Mouse (Mus musculus): ENCODE measurements around the gene Kbtbd4. TPM values are rescaled to one million over a fixed set of nuclear protein-coding genes. Genes with fewer than 3 reads are reported as not detected.
A peak's percentile ranks its signal among the peaks of the same experiment; 100 is the strongest.

Gene Kbtbd4
- total and polyA plus RNA-seq, 2 experiments from 2014 or later: 43.6 to 49.5 TPM

- Histone ChIP-seq H3K4me1 (ENCODE audit: insufficient read depth, low read length) (no peaks in the 10 kb centered on the region), H3K9me3 (ENCODE audit: low read length) (no peaks in the 10 kb centered on the region), H3K4me3 (ENCODE audit: low read length) (no peak overlapping the region), H3K27ac (no peak overlapping the region), H3K36me3 (ENCODE audit: insufficient read depth, low read length) (no peaks in the 10 kb centered on the region), H3K4me2 (ENCODE audit: low read depth, low read length) (no peak overlapping the region), H3K27me3 (ENCODE audit: insufficient read depth, low read length) (no peaks in the 10 kb centered on the region), H3K9ac (replicated peaks; ENCODE audit: low read length) (no peak overlapping the region)
- TF ChIP-seq CTCF (IDR thresholded peaks at IDR 0.05; ENCODE audit: low read depth): no peak
- 80% methylated on average over 8 of the region's 8 CpGs for WGBS
- DNase-seq (ENCODE audit: low spot score) (no peak), ATAC-seq (no peak)
Measured at GRCm38 (mm10) chr2:90931829-90932228, 27.3 kb downstream of the Kbtbd4 start.

DNA sequence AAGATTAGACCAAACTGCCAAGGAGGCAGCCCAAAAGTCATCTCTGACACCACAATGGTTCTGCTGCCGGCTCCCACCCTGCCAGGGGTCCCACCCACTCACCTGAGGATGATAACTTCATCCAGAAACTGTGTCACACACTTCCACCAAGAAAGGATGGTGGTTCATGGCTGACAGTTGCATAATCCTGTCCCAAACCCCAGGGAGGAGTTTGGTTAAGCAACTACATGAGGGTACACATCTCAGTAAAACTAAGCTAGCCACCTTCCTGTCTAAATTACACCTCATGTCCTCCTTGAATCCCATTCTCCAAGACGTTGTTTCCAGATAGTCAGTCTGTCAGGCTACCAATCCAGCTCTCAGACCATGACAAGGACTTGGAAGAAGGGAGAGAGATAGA lies 27.7 kb downstream of the Kbtbd4 start:
- 74% methylated on average over 2 of the region's 2 CpGs for WGBS
- no peak for TF ChIP-seq CTCF (IDR thresholded peaks at IDR 0.05; ENCODE audit: low read depth)
- no peaks in the 10 kb centered on the region for H3K9me3 ChIP-seq (ENCODE audit: low read length)
- H3K27ac ChIP-seq: no peak overlapping the region
- H3K4me1 ChIP-seq (ENCODE audit: insufficient read depth, low read length): no peaks in the 10 kb centered on the region
- DNase-seq (ENCODE audit: low spot score) (no peak), ATAC-seq (no peak)
- no peak overlapping the region for H3K4me3 ChIP-seq (ENCODE audit: low read length)
- H3K36me3 ChIP-seq (ENCODE audit: insufficient read depth, low read length): no peaks in the 10 kb centered on the region
- H3K27me3 ChIP-seq (ENCODE audit: insufficient read depth, low read length): no peaks in the 10 kb centered on the region
- no peak overlapping the region for H3K4me2 ChIP-seq (ENCODE audit: low read depth, low read length)
- H3K9ac ChIP-seq (replicated peaks; ENCODE audit: low read length): no peak overlapping the region

- 71% methylated on average over 3 of the region's 3 CpGs for WGBS
- Histone ChIP-seq H3K9ac (replicated peaks; ENCODE audit: low read length) (no peak overlapping the region), H3K4me3 (ENCODE audit: low read length) (no peak overlapping the region), H3K27me3 (ENCODE audit: insufficient read depth, low read length) (no peaks in the 10 kb centered on the region), H3K4me1 (ENCODE audit: insufficient read depth, low read length) (peaks cover 10% of the 10 kb centered on the region), H3K36me3 (ENCODE audit: insufficient read depth, low read length) (no peaks in the 10 kb centered on the region), H3K9me3 (ENCODE audit: low read length) (no peaks in the 10 kb centered on the region), H3K4me2 (ENCODE audit: low read depth, low read length) (no peak overlapping the region), H3K27ac (no peak overlapping the region)
- no peak for TF ChIP-seq CTCF (IDR thresholded peaks at IDR 0.05; ENCODE audit: low read depth)
- DNase-seq (ENCODE audit: low spot score): no peak
- ATAC-seq: no peak
Measured at GRCm38 (mm10) chr2:90938362-90938761, 33.8 kb downstream of the Kbtbd4 start.

DNA sequence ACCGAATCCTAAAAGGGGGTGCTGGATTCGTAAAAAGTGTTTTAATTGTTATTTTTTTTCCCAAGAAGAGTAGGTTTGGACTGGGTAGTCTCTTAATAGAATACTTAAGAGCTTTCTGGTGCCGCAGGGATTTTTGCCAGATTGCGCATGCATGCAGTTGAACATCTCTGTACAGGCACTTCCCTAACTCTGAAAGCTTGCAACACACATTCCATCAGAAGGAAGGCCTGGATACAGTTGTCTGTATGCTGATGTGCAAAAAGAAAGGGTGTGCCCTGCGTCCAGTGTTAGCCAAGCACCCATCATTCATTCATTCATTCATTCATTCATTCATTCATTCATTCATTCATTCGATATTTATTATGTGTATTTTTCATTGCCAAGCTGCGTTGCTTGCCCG lies 35.2 kb downstream of the Kbtbd4 start:
- Histone ChIP-seq H3K27me3 (ENCODE audit: insufficient read depth, low read length) (no peaks in the 10 kb centered on the region), H3K9ac (replicated peaks; ENCODE audit: low read length) (peak overlapping the region; percentile 97), H3K4me1 (ENCODE audit: insufficient read depth, low read length) (peaks cover 14% of the 10 kb centered on the region), H3K27ac (peak overlapping the region; percentile 95), H3K4me2 (ENCODE audit: low read depth, low read length) (peak overlapping the region; percentile 79), H3K9me3 (ENCODE audit: low read length) (no peaks in the 10 kb centered on the region), H3K36me3 (ENCODE audit: insufficient read depth, low read length) (no peaks in the 10 kb centered on the region), H3K4me3 (ENCODE audit: low read length) (peak overlapping the region; percentile 99)
- no peak for TF ChIP-seq CTCF (IDR thresholded peaks at IDR 0.05; ENCODE audit: low read depth)
- WGBS: 40% methylated on average over 8 of the region's 8 CpGs
- DNase-seq (ENCODE audit: low spot score) (peak; percentile 49), ATAC-seq (peak; percentile 43)

DNA sequence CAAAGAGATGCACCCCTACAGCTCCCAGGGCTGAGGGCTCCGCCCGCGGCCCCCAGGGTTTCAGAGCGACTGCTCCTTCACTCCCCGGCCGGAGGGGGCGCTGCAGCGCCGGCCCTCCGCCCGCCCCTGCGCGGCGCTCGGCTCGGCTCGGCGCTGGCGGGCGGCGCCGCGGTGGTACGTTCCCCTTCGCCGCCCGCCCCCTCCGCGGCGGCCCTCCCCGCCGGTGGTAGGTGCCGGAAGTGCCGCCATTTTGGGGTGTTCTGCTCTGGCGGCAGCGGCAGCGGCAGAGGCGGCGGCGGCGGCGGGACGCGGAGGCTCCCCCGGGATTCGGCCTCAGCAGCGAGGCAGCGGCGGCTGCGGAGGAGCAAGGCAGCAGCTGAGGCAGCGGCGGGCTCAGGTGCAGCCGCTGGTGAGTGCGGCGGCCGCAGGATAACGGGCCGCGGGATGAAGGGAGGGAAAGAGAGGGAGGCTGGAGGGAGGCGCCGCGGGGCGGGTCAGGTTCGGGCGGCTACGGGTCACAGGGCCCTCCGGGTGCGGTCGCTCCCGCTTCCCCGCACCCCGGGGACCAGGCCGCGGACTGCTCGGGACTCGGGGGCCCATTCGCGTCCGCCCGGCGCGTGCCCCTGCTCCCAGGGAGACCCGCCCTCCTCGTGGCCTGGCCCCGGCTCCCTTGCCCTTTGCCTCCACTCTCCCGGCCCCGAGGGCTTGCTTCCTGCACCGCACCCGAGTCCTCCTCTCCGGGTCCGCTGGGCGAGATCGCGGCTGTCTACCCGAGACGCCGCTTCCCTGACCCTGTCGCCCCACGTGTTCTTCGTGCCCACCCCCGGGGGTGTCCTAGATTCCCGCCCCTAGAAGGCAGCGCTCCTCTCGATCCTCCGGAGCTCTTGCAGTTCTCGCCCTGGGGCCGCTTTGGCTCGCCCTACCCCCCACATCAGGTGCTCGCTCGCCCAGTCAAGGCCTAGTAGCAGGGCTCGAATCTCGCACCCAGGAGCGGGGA lies 36.0 kb downstream of the Kbtbd4 start, which contains the start of gene Celf1:
Gene Celf1, plus strand, starts transcription at position 150 of the 997 bp plus-strand sequence.
- Histone ChIP-seq H3K4me3 (ENCODE audit: low read length) (peak within 1 kb of the TSS; percentile 99), H3K9ac (replicated peaks; ENCODE audit: low read length) (peak within 1 kb of the TSS; percentile 97), H3K4me2 (ENCODE audit: low read depth, low read length) (peak within 1 kb of the TSS; percentile 79), H3K9me3 (ENCODE audit: low read length) (no peaks in the 10 kb centered on the region), H3K36me3 (ENCODE audit: insufficient read depth, low read length) (no peaks in the 10 kb centered on the region), H3K27me3 (ENCODE audit: insufficient read depth, low read length) (no peaks in the 10 kb centered on the region), H3K27ac (peak within 1 kb of the TSS; percentile 95), H3K4me1 (ENCODE audit: insufficient read depth, low read length) (peaks cover 14% of the 10 kb centered on the region)
- peak; percentile 55 for TF ChIP-seq CTCF (IDR thresholded peaks at IDR 0.05; ENCODE audit: low read depth)
- under 1% methylated on average over 65 of the region's 113 CpGs for WGBS
- ATAC-seq (peak; percentile 97), DNase-seq (ENCODE audit: low spot score) (peak; percentile 97)

GRCm38 (mm10) chr2:90941744-90942143 lies 37.2 kb downstream of the Kbtbd4 start:
- Histone ChIP-seq H3K27me3 (ENCODE audit: insufficient read depth, low read length) (no peaks in the 10 kb centered on the region), H3K4me3 (ENCODE audit: low read length) (peak overlapping the region; percentile 99), H3K27ac (no peak overlapping the region; the same call in 1 of the 2 replicates), H3K9me3 (ENCODE audit: low read length) (no peaks in the 10 kb centered on the region), H3K9ac (replicated peaks; ENCODE audit: low read length) (peak overlapping the region; percentile 97; the same call in 1 of the 2 replicates), H3K4me1 (ENCODE audit: insufficient read depth, low read length) (peaks cover 14% of the 10 kb centered on the region), H3K4me2 (ENCODE audit: low read depth, low read length) (peak overlapping the region; percentile 79), H3K36me3 (ENCODE audit: insufficient read depth, low read length) (no peaks in the 10 kb centered on the region)
- ATAC-seq (no peak), DNase-seq (ENCODE audit: low spot score) (no peak)
- TF ChIP-seq CTCF (IDR thresholded peaks at IDR 0.05; ENCODE audit: low read depth): no peak
- 34% methylated on average over 2 of the region's 2 CpGs for WGBS
